Mouse (Mus musculus) c-Kit-positive CD71-positive TER-119-positive erythroid progenitor cells, embryonic 14.5 days (primary cell): ENCODE data around the gene Rgmb.

Source experiments
- DNase-seq: peaks from one replicate; pipeline ENCODE4 v3.0.0-alpha.2; 2013; ENCODE audit warnings: low spot score

The Rgmb gene

GRCm38 (mm10) chr17:15776349-15776748, 54.5 kb downstream of the Rgmb start:
- no peak for DNase-seq

- DNase-seq = no peak
Measured at GRCm38 (mm10) chr17:15774565-15775215, 56.1 kb downstream of the Rgmb start.

- DNase-seq = no peak
Measured at GRCm38 (mm10) chr17:15773956-15774355, 56.9 kb downstream of the Rgmb start.

- DNase-seq = no peak
Measured at GRCm38 (mm10) chr17:15769081-15769724, 61.6 kb downstream of the Rgmb start.

- no peak for DNase-seq
Measured at GRCm38 (mm10) chr17:15761191-15761590, 69.6 kb downstream of the Rgmb start.
